Mouse (Mus musculus): ENCODE data around the gene Olfr509.
"Not testable (repeated sequence)": the region's sequence is repeated elsewhere in the genome, so short reads cannot be mapped to it uniquely, and the experiment has no call there.

- TF ChIP-seq CTCF (conservative IDR thresholded peaks at IDR 0.05; ENCODE audit: low read length): not testable (repeated sequence)
- TF ChIP-seq NANOG (IDR thresholded peaks at IDR 0.05; ENCODE audit: borderline replicate concordance, low read length): peak; percentile 25; the same call in 1 of the 2 replicates
Observed at GRCm38 (mm10) chr7:108601916-108602315, 49.8 kb downstream of the Olfr509 start.
